Mouse (Mus musculus) CD4-positive, CD25-positive, alpha-beta regulatory T cell, adult 9 weeks (primary cell): Measurements from ENCODE around the gene Slc22a21. TPM values are rescaled to one million over a fixed set of nuclear protein-coding genes. Genes with fewer than 3 reads are reported as not detected.

Experiments used
- polyA plus RNA-seq: library from polyadenylated mRNA; unstranded; fragments of 100-300 nt; shearing (Covaris generic); gene quantifications from one replicate; pipeline ENCODE4 v1.2.1, GENCODE M21; 2017

The Slc22a21 gene
- 0.47 TPM for polyA plus RNA-seq

DNA sequence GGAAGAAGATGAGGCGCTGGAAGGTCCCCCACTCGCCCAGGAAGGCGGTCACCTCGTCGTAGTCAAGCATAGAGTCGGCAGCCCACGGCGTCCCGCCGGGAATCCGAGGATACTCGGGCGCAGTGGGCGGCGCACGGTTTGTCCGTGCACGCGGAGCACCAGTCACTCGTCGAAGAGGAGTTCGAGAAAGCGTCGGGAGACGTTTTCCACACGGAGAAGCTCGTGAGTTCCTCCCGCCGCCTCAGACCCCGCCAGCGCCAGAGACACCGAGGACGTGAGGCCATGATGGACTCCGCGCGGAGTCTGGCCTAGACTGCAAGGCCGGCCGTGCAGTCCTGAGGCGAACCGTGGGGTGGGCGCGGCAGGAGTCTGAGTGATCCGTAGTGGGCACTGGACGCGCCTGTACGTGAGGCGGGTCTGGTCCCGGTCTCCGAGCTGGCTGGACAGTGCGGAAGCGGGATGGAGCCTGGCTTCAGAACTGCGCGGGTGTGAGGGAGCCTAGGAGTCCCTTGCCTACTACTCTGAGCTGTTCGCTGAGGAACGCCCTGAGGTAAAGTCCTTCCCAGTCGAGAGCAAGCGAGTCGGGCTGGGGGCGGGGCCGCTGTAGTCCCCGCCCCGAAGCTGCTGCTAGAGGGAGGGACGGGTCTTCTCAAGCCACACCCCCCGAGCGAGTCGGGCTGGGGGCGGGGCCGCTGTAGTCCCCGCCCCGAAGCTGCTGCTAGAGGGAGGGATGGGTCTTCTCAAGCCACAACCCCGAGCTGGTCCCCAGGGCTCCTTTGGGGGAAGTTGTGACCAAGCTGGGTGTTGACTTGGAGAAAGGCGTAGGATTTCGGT, at the start of gene Slc22a21:
TSS of gene Slc22a21 (minus strand) at position 545 of the 834 bp plus-strand sequence.

DNA sequence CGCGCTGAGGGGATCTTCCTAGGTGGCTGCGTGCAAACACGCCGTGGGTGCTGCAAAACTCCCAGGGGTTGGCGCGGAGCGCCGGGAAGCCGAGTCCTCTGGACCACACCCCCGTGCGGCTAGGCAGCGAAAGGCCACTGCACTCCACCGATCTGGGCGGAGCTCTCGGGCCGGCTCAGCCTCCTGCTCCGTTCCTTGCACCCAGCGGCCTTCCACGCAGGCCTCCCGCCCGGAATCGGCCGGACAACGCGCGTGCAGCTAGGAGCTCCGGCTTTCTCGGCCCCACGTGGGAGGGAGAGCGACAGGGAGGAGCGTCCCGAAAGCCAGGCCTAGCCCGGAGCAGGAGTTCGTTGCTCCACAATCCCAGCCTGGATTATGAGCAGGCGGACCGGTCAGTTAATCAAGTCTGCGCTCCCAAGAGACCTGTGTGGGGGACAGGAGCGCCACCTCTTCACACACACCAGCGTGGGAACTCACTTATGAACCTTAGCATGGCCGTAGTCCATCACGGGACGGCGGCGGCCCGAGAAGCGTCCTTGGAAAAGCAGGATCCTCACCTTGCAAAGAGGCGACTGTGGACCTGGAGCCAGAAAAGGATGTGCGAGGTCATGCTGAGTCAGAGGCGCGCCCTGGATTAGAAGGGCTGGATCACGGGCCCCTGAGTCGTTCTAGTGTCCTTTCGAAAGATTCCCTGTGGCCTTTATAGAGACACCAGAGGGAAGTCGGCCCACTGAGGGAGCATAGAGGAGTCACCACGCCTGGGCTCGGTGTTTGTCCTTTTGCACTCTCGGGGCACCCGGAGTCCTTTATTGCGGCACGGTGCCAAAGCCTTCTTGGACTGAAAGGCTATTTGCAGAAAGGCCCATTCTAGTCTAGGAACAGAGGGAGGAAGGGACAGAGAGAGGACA, 48.2 kb upstream of the Slc22a21 start, which contains the start of gene Slc22a4:
TSS of gene Slc22a4 (minus strand) at position 47 of the 908 bp plus-strand sequence.

Other genes with a start within 250 kb of the Slc22a21 start
- gene Irf1, start 210.3 kb downstream of the Slc22a21 start, polyA plus RNA-seq, result 436 TPM
- gene Gm17334, start 207.1 kb downstream of the Slc22a21 start, polyA plus RNA-seq, result 3.4 TPM
- 36.8 TPM for gene Gm12216, start 121.1 kb downstream of the Slc22a21 start, polyA plus RNA-seq
- 46.8 TPM for gene Slc22a5, start 88.7 kb downstream of the Slc22a21 start, polyA plus RNA-seq
- gene Slc22a4, start 47.8 kb upstream of the Slc22a21 start, polyA plus RNA-seq, result 0.20 TPM
- gene Pdlim4, start 88.7 kb upstream of the Slc22a21 start, polyA plus RNA-seq, result 22.2 TPM
- not detected for gene P4ha2, start 119.8 kb upstream of the Slc22a21 start, polyA plus RNA-seq